Mouse (Mus musculus) hematopoietic multipotent progenitor cell, adult 10-12 weeks (in vitro differentiated cells): Measurements from ENCODE around the gene Gm49391. TPM values are rescaled to one million over a fixed set of nuclear protein-coding genes. Genes with fewer than 3 reads are reported as not detected.

Experiments
- polyA plus RNA-seq: library from polyadenylated mRNA; stranded (reverse); fragments of >175 nt; gene quantifications from 2 replicates; pipeline ENCODE4 v1.2.3, GENCODE M21; 2012; ENCODE audit warnings: low replicate concordance

Gene Gm49391
- 0.47 TPM in 1 of 2 replicates, not detected in the other for polyA plus RNA-seq

GRCm38 (mm10) chr13:60936500-60936901 is at the start of gene Gm49391, which contains the start of gene Ctla2a:
Gm49391 (minus strand) TSS chr13:60936571.
Ctla2a (minus strand) TSS chr13:60936625.

DNA sequence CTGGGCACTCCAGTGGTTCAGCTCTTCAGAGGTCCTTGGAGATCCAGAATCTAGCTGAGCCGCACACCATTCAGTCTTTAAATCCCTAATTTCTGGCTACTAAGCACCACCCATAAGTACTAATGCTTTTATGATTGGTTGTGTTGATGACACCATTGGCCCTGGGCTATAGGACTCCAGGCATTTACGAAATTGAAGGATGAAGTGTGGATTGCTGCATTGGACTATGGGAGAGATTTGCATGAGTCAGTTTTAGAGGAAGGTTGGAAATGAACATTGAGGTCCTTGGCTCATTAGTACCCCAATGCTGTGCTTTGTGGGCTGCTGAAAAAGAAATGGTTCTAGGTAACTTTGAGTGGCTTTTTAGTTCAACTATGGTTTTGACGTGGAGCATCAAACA is 5.5 kb upstream of the Gm49391 start, which contains the start of gene Tpbpa:
Gene Tpbpa, minus strand, starts transcription at position 101 of the 400 bp plus-strand sequence.

GRCm38 (mm10) chr13:60935490-60935889 is 881 bp downstream of the Gm49391 start, which contains the start of gene Gm49393:
Gm49393 (minus strand) TSS chr13:60935590.

DNA sequence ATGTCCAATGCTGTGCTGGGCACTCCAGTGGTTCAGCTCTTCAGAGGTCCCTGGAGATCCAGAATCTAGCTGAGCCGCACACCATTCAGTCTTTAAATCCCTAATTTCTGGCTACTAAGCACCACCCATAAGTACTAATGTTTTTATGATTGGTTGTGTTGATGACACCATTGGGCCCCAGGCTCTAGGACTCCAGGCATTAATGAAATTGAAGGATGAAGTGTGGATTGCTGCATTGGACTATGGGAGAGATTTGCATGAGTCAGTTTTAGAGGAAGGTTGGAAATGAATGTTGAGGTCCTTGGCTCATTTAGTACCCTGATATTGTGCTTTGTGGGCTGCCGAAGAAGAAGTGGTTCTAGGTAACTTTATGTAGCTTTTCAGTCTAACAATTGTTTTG is 31.6 kb downstream of the Gm49391 start, which contains the start of gene Tpbpb:
Gene Tpbpb, minus strand, starts transcription at position 101 of the 400 bp plus-strand sequence.

GRCm38 (mm10) chr13:60897328-60897727 is 39.0 kb downstream of the Gm49391 start, which contains the start of gene Ctla2b:
Ctla2b (minus strand) TSS chr13:60897447.

DNA sequence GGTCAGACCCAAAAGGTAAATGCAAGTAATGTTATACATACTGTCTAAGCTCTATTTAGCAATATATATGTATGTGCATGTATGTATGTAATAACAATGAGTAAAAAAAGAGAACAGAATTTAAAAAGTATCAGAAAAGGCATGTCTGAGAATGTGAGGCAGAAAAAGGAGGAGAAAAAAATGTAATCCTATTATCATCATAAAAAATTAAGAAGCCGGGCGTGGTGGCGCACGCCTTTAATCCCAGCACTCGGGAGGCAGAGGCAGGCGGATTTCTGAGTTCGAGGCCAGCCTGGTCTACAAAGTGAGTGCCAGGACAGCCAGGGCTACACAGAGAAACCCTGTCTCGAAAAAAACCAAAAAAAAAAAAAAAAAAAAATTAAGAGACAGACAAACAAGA is 39.6 kb downstream of the Gm49391 start, which contains the start of gene Gm49392:
Gene Gm49392, minus strand, starts transcription at position 101 of the 400 bp plus-strand sequence.

GRCm38 (mm10) chr13:60864281-60864680 is 72.1 kb downstream of the Gm49391 start, which contains the start of gene 4930486L24Rik:
4930486L24Rik (minus strand) TSS chr13:60864475.

Other genes with a start within 250 kb of the Gm49391 start
- gene BC051665, start 150.2 kb downstream of the Gm49391 start, polyA plus RNA-seq, result not detected in 2 replicates
- gene Ctsll3, start 133.7 kb downstream of the Gm49391 start, polyA plus RNA-seq, result not detected in 2 replicates
- gene 4930486L24Rik, start 72.1 kb downstream of the Gm49391 start, polyA plus RNA-seq, result 0.85 TPM in 1 of 2 replicates, not detected in the other
- not detected in 2 replicates for gene Gm49392, start 39.7 kb downstream of the Gm49391 start, polyA plus RNA-seq
- gene Ctla2b, start 39.1 kb downstream of the Gm49391 start, polyA plus RNA-seq, result 0.29 and 0.31 TPM in 2 replicates
- not detected in 2 replicates for gene Tpbpb, start 31.7 kb downstream of the Gm49391 start, polyA plus RNA-seq
- gene Gm49393, start 981 bp downstream of the Gm49391 start, polyA plus RNA-seq, result not detected in 2 replicates
- gene Ctla2a, start 54 bp upstream of the Gm49391 start, polyA plus RNA-seq, result 2.0 and 3.2 TPM in 2 replicates
- gene Tpbpa, start 5.4 kb upstream of the Gm49391 start, polyA plus RNA-seq, result not detected in 2 replicates
- gene Ctsj, start 69.4 kb upstream of the Gm49391 start, polyA plus RNA-seq, result not detected in 2 replicates
- not detected in 2 replicates for gene Ctsq, start 104.1 kb upstream of the Gm49391 start, polyA plus RNA-seq
- not detected in 2 replicates for gene Ctsr, start 227.7 kb upstream of the Gm49391 start, polyA plus RNA-seq